Mouse (Mus musculus) c-Kit-positive CD71-negative TER-119-negative erythroid progenitor cells, embryonic 14.5 days (primary cell): ENCODE measurements at regions not wholly inside any gene's neighbourhood (a gene's known extent, or its start where the extent isn't known, plus 50 kb on each side); places are given as distances from the start of the nearest gene placed in this dataset.

Experiments
- DNase-seq: peaks from one replicate; pipeline ENCODE4 v3.0.0-alpha.2; 2013; ENCODE audit warnings: low read depth

- DNase-seq: no peak
Observed at GRCm38 (mm10) chr6:99827625-99828024, 101.4 kb upstream of the Prok2 start.

- DNase-seq: no peak
Observed at GRCm38 (mm10) chr6:99824808-99825207, 98.6 kb upstream of the Prok2 start.

GRCm38 (mm10) chr6:99822471-99822870, 96.3 kb upstream of the Prok2 start:
- DNase-seq: no peak

GRCm38 (mm10) chr6:99819255-99819929, 93.2 kb upstream of the Prok2 start:
- DNase-seq: no peak

GRCm38 (mm10) chr6:99818486-99818885, 92.3 kb upstream of the Prok2 start:
- DNase-seq: no peak

DNA sequence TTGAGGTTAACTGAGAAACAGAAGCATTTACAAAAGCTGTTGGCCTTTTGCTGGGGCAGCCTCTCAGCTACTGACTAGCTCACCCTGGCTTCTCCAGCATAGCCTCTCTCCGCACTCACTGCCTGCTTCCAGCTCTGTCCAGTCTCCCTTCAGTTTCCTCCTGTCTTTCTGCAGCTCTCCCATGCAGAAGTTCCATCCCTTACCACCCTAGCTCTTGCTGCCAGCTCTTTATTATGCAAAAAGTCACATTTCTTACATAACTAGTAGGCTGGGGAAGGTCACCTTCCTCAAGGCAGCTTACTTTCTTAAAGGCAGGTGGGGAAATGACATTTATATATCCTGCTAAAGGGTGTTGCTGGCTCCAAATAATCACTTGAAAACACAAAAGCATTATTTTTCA, 91.1 kb upstream of the Prok2 start:
- no peak for DNase-seq

GRCm38 (mm10) chr6:99813102-99813501, 86.9 kb upstream of the Prok2 start:
- DNase-seq: no peak

- DNase-seq: no peak
Observed at GRCm38 (mm10) chr6:99811842-99812241, 85.7 kb upstream of the Prok2 start.

DNA sequence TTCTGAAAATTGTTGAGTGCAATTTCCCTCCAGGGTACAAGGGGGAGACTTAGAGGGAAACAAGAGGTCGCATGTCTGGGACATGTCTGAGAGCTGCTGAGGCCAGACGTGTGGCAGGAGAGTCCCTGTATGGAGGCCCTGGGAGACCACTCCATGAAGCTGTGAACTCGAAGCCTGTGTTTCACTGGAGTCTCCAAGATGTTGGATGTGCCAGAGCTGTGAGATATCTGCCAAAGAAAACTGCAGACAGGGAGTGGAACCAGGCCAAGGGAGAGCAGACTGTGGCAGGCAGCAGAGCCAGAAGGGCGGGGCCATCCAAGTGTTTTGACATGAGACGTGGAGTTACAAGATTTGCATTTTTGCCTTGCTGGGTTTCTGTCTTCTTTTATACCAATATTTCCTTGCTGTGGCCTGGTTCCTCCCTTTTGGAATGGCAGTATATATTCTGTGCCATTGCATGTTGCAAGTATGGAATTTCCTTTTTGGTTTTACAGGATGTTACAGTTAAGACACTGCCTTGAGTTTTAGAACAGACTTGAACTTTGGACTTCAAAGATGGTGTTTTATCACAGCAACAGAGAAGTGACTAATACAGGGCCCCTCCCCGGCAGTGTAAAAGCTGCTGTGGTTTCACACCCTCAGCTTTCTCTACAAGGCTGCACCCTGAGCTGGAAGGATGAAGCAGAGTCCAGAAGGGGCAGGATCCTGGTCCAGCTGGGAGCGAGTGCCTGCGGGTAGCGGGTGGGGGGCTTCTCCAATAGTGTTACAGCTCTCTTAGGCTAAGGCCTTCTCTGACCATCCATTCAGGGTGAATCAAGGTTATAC, 85.0 kb upstream of the Prok2 start:
- no peak for DNase-seq

GRCm38 (mm10) chr6:99804905-99805245, 78.7 kb upstream of the Prok2 start:
- DNase-seq: no peak

DNA sequence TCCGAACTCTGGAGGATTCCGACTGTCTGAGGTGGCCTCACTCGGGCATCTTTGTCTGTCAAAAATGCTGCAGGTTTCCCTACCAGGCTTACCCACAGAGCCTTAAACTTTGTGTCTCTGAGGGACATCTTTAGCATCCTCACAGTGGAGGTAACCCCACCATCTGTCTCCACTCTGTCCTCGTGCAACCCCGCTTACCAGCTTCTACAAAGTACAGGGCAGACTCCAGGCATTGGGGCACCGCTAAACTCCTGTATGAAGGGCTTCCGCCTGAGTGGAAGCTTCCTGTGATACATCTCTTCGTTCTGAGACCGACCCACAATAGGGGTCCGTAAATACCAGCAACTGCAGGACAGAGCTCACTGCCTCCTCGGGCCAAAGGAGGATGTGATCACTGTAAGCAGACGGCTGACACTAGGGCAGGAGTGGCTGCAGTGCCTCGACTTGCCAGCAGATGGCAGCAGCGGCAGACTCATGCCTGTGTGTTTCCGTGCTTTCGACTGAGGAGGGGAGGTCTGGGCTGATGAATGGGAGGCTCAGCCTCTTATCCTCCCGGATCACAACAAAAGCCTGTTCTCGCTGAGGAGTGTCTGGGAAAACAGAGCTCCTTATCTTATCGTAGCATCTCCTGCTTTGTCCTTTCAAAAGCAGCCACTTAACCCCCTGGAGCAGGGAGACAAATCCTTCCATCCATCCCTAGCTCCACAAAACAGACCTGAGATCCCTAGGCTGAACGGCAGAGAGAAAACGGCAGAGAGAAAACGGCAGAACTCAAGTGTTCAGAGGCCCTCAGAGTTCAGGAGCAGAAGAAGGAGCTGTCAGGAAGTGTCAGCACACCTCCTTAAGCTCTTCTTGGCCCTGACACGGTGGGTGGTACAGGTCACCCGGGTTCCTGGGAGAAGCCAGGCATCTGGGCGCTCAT, 78.1 kb upstream of the Prok2 start:
- peak; percentile 58 for DNase-seq

- DNase-seq: no peak
Observed at GRCm38 (mm10) chr6:99800919-99801318, 74.7 kb upstream of the Prok2 start.

DNA sequence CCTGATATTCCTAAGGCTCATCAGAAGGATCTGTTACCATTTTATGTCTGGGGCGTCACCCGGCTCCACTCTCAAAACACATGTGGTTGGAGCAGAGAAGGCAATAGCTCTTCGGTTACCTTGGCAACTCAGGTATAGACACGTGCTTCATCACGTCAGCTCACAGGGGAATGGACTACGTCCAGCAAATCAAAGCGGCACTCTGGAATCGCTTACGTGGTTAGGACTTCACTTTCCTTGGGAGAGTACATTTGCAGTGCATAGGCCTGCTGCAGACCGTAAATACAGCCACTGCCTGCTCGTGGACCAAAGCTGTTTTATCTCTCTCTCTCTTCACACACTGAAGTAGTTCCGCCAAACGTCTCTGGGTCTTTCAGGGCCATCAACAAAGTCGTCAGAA, 74.1 kb upstream of the Prok2 start:
- DNase-seq: no peak

DNA sequence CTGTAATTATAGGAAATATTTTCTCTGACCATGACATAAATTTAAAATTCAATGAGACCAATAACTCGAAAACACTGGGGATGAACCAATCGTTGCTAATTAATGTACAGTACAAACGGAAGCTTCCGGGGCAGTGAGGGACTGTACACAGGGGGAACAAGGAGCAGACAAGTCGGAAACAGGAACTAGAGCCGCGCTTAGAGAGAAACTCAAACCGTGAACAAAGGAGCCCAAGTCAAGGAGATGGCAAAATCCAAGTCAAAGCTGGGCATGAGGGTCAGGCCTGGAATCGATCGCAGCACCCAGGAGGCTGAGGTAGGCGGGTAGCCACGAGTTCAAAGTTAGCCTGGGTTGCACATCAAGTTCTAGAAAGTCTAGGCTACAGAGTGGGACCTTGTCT, 70.2 kb upstream of the Prok2 start:
- DNase-seq: no peak

DNA sequence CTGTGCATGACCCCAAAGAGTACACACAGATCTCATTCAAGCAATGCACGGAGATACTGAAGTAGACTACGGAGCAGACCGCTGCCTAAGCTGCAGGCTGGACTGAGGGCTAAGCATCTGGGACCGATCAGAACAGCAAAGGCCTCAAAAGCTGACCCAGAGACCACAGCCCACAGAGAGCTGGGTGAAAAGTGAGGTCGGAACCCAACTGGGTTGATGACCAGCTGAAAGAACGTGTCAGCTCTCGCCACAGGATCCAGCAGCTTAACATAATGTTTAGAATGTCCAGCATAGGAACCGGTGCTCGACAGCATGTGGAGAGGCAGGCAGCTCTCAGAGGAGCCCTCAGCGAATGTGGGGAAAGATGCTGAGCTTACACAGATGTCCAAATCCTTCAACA, 67.4 kb upstream of the Prok2 start:
- no peak for DNase-seq

DNA sequence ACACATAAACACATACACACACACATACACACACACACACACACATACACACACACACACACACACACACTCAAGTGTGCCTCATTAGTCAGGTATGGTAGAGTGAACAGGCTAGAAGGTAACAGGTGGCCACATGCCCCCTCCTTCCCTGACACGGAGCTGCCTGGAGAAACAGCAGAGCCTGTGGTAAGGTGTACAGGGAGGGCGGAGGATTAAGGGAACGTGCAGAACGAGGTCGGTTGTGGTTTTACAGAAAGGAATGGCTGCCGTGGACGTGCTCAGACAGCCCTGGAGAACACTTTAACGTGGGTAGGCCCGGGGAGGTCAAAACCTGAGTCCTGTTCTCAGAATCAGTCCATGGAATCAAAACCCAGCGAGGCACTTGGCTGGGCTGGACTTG, 66.2 kb upstream of the Prok2 start:
- no peak for DNase-seq

- no peak for DNase-seq
Observed at GRCm38 (mm10) chr6:99786977-99787376, 60.8 kb upstream of the Prok2 start.

DNA sequence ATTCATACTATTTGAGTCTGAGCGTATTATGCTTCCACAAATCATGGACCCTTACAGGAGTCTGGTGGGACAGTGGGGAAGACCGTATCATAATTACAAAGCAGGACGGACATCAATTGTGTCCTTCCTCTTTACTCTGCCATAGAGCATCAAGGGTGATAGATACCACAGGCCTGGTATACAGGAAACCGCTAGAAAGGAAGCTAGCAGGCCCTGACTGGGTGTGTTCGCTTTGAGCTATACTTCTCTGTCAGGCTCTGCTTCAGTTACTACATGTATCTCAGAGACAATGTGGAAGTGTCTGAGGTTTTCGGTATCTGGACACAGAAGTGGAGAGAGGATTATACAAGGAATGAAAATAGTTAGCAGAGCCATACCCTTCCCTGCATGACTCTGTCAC, 59.0 kb upstream of the Prok2 start:
- DNase-seq: peak; percentile 34

DNA sequence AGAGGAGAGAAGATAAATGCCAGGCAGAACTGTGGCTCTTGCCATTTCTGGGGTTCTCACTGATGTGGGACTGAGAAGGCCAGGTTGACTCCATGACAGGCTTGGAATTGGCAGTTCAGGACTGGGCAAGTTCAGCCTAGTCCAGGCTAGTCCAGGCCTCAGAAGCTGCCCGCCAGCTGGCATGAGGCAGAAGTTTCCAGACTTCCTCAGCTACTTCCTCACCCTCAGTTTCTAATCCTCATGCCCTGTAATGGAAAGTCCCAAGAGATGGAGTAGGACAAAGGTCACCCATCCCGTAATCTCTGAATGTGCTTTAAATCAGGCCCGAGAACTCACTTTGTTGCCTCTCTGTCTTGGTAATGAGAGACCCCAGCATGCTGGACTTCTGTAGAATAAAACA, 58.6 kb upstream of the Prok2 start:
- DNase-seq: no peak

DNA sequence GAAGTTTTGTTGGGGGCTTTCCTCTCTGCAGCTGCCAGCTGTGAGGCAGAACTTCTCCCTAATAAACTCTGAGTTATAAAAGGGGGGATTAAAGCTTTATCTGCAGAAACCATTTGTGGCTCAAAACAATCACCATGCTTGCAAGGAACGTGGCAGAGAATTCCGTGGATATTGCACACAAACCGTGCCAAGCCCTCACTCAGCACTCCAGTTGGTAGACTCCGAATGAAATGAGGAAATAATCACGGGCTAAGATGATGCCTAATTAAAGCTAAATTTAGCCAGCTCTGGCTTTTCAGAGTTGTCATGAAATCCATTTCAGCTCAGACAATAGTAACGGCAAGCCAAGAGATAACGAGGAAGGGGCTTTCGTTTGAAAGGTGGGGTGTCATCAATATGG, 58.1 kb upstream of the Prok2 start:
- DNase-seq: no peak

DNA sequence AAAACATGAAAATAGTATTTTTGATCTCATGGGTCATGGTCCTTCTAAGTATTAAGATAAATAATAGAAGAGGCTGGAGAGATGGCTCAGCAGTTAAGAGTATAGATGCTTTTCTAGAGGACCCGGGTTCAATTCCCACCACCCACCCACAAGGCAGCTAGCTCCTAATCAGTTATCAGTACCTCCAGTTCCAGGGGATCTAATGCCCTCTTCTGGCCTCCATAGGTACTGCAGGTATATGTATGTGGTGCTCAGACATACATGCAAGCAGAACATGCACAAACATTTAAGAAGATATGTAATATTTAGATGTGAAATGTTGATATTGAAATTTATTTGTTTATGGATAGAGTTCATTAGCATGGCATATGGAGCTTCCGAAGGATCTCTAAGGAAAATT, 56.8 kb upstream of the Prok2 start:
- DNase-seq: no peak
